Mouse (Mus musculus) lung, adult 2 months (tissue): ENCODE data around the gene Pop7.

Source experiments
- CTCF ChIP-seq: fragments of 200-500 bp; IDR thresholded peaks from 2 replicates; pipeline ENCODE4 v1.5.1; 2011; ENCODE audit warnings: mild to moderate bottlenecking, low read length, control low read depth; ENCODE audit not compliant: insufficient read depth
- POLR2A ChIP-seq: fragments of 200-500 bp; IDR thresholded peaks from 2 replicates; pipeline ENCODE4 v1.6.1; 2011; ENCODE audit warnings: low read depth, mild to moderate bottlenecking, control low read depth, low read length, borderline replicate concordance; ENCODE audit errors: extremely low read depth

- TF ChIP-seq CTCF (no peak), POLR2A (no peak)
Observed at GRCm38 (mm10) chr5:137466946-137467345, 35.4 kb downstream of the Pop7 start.
